Mouse (Mus musculus): Measurements from ENCODE around the gene Sirt2. TPM values are rescaled to one million over a fixed set of nuclear protein-coding genes. Genes with fewer than 3 reads are reported as not detected.

Sirt2 gene
- polyA plus RNA-seq, 1 experiment from 2014 or later, result 69.0 TPM

DNA sequence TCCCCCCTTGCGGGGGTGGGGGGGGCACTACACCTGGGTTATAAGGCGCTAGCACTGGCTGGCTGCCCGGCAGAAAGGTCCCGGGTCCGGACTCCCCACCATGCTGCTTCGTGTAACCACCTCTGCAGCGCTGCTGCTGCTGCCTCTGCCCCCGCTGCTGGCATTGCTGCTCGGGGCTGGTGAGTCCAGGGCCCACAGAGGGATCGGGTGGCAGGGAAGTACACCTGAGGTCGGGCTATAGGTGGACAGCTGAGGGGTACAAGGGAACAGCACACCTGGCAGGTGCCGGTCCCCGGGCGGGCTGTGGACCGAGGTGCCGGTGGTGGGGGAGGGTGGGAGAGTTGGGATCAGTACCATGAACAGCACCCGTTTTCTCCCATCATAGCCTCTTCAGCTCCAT, 10.5 kb upstream of the Sirt2 start, which contains the start of gene Ccer2:
Gene Ccer2, plus strand, starts transcription at position 96 of the 400 bp plus-strand sequence.
- H3K36me3 ChIP-seq (ENCODE audit: control insufficient read depth, insufficient read depth, low read length), result peaks cover 15% of the 10 kb centered on the region
- H3K4me2 ChIP-seq (ENCODE audit: low read depth, low read length), result no peak within 1 kb of the TSS
- no peak within 1 kb of the TSS for H3K27ac ChIP-seq (ENCODE audit: low read length)
- H3K27me3 ChIP-seq (ENCODE audit: control insufficient read depth, insufficient read depth, low read depth, low read length), result peaks cover 8% of the 10 kb centered on the region
- no peaks in the 10 kb centered on the region for H3K9me3 ChIP-seq (ENCODE audit: control insufficient read depth, low read length)
- no peak for ATAC-seq (ENCODE audit: low read depth)
- H3K4me3 ChIP-seq (ENCODE audit: low read length), result no peak within 1 kb of the TSS
- 1% methylated on average over 17 of the region's 17 CpGs for WGBS
- no peak within 1 kb of the TSS for H3K9ac ChIP-seq (ENCODE audit: low read length)
- H3K4me1 ChIP-seq (replicated peaks; ENCODE audit: control insufficient read depth, insufficient read depth, low read length), result peaks cover 2% of the 10 kb centered on the region; the same call in 1 of the 2 replicates

DNA sequence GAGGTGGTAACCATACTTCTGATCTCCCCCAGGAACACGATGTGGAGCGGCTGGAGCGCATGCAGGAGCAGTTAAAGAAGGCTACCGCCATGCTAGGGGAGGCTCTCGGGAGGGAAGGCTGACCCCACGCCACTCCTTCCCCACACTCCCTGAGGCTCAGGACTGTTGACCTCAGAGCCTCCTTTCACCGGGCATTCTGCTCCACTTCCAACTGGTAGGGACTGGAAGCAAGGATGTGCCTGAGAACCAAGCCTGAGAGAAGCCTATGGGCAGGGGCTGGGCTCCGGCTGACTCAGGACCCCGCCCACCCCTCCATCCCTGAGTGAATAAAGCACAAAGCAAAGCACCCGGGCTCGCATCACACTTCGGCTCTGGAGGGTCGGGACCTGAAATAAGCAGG, 7.9 kb upstream of the Sirt2 start:
- peaks cover 8% of the 10 kb centered on the region for H3K27me3 ChIP-seq (ENCODE audit: control insufficient read depth, insufficient read depth, low read depth, low read length)
- H3K4me1 ChIP-seq (replicated peaks; ENCODE audit: control insufficient read depth, insufficient read depth, low read length), result peaks cover 2% of the 10 kb centered on the region; the same call in 1 of the 2 replicates
- no peak overlapping the region for H3K4me3 ChIP-seq (ENCODE audit: low read length)
- no peak overlapping the region for H3K9ac ChIP-seq (ENCODE audit: low read length)
- H3K4me2 ChIP-seq (ENCODE audit: low read depth, low read length), result no peak overlapping the region
- no peak for ATAC-seq (ENCODE audit: low read depth)
- H3K9me3 ChIP-seq (ENCODE audit: control insufficient read depth, low read length), result no peaks in the 10 kb centered on the region
- H3K36me3 ChIP-seq (ENCODE audit: control insufficient read depth, insufficient read depth, low read length), result peaks cover 15% of the 10 kb centered on the region
- H3K27ac ChIP-seq (ENCODE audit: low read length), result no peak overlapping the region
- WGBS, result 86% methylated on average over 13 of the region's 13 CpGs

DNA sequence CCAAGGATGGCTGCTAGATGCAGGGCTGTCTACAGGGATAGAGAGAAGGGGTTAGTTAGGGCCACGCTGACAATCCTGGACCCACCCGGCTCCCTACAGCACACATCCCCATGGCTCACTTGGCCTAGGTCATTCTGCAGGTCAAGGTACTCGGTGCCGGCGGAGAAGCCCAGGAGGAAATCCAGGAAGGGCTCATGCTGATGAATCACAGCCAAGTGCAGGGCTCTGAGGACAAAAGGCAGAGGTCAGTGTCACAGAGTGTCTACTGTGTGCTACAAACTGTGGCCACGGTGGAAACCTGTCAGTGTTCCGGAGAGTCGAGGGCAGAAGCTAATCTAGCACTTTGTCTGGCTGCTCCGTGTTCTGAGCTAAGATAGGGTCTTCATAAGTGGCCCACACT, 4.6 kb upstream of the Sirt2 start:
- H3K27ac ChIP-seq (ENCODE audit: low read length), result no peak overlapping the region
- no peak overlapping the region for H3K4me2 ChIP-seq (ENCODE audit: low read depth, low read length)
- H3K9me3 ChIP-seq (ENCODE audit: control insufficient read depth, low read length), result no peaks in the 10 kb centered on the region
- ATAC-seq (ENCODE audit: low read depth), result no peak
- H3K27me3 ChIP-seq (ENCODE audit: control insufficient read depth, insufficient read depth, low read depth, low read length), result no peaks in the 10 kb centered on the region
- peaks cover 8% of the 10 kb centered on the region for H3K4me1 ChIP-seq (replicated peaks; ENCODE audit: control insufficient read depth, insufficient read depth, low read length)
- H3K4me3 ChIP-seq (ENCODE audit: low read length), result no peak overlapping the region
- H3K36me3 ChIP-seq (ENCODE audit: control insufficient read depth, insufficient read depth, low read length), result peaks cover 14% of the 10 kb centered on the region; the same call in 1 of the 2 replicates
- no peak overlapping the region for H3K9ac ChIP-seq (ENCODE audit: low read length)
- 88% methylated on average over 9 of the region's 9 CpGs for WGBS

DNA sequence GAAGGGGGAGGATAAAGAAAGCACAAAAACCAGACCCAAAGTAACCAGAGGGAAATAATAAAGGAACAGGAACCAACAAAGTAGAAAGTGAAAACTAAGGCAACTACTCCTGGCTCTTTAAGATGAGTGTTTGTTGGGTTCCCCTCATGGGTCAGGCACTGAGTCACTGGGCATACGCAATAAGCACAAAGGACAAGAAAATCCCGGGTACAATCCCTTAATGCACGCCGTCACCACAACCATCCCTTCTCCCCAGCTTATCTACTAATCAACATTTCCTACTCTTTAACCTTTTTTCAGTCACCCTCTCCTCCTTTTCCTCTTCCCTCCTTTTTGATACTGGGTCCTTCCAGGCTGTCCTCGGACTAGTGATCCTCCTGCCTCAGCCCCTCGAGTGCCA, 1.3 kb upstream of the Sirt2 start:
- no peak for ATAC-seq (ENCODE audit: low read depth)
- no peaks in the 10 kb centered on the region for H3K27me3 ChIP-seq (ENCODE audit: control insufficient read depth, insufficient read depth, low read depth, low read length)
- no peaks in the 10 kb centered on the region for H3K9me3 ChIP-seq (ENCODE audit: control insufficient read depth, low read length)
- peak overlapping the region; percentile 84 for H3K4me2 ChIP-seq (ENCODE audit: low read depth, low read length)
- WGBS, result 83% methylated on average over 6 of the region's 6 CpGs
- peaks cover 4% of the 10 kb centered on the region; the same call in 1 of the 2 replicates for H3K36me3 ChIP-seq (ENCODE audit: control insufficient read depth, insufficient read depth, low read length)
- H3K9ac ChIP-seq (ENCODE audit: low read length), result no peak overlapping the region
- peaks cover 17% of the 10 kb centered on the region for H3K4me1 ChIP-seq (replicated peaks; ENCODE audit: control insufficient read depth, insufficient read depth, low read length)
- H3K27ac ChIP-seq (ENCODE audit: low read length), result no peak overlapping the region
- H3K4me3 ChIP-seq (ENCODE audit: low read length), result peak overlapping the region; percentile 90; the same call in 1 of the 2 replicates

- Histone ChIP-seq H3K27me3 (ENCODE audit: control insufficient read depth, insufficient read depth, low read depth, low read length) (no peaks in the 10 kb centered on the region), H3K27ac (ENCODE audit: low read length) (no peak overlapping the region), H3K4me1 (replicated peaks; ENCODE audit: control insufficient read depth, insufficient read depth, low read length) (peaks cover 17% of the 10 kb centered on the region), H3K9ac (ENCODE audit: low read length) (peak overlapping the region; percentile 83), H3K4me2 (ENCODE audit: low read depth, low read length) (peak overlapping the region; percentile 65), H3K9me3 (ENCODE audit: control insufficient read depth, low read length) (no peaks in the 10 kb centered on the region), H3K4me3 (ENCODE audit: low read length) (peak overlapping the region; percentile 90), H3K36me3 (ENCODE audit: control insufficient read depth, insufficient read depth, low read length) (no peaks in the 10 kb centered on the region)
- ATAC-seq (ENCODE audit: low read depth), result no peak
- 3% methylated on average over 14 of the region's 14 CpGs for WGBS
These were observed 375 bp downstream of the Sirt2 start for GRCm38 (mm10) chr7:28766910-28767309.

- no peaks in the 10 kb centered on the region for H3K9me3 ChIP-seq (ENCODE audit: control insufficient read depth, low read length)
- H3K4me3 ChIP-seq (ENCODE audit: low read length), result peak within 1 kb of the TSS; percentile 90
- H3K27ac ChIP-seq (ENCODE audit: low read length), result no peak within 1 kb of the TSS
- H3K36me3 ChIP-seq (ENCODE audit: control insufficient read depth, insufficient read depth, low read length), result no peaks in the 10 kb centered on the region
- H3K4me1 ChIP-seq (replicated peaks; ENCODE audit: control insufficient read depth, insufficient read depth, low read length), result peaks cover 17% of the 10 kb centered on the region
- H3K27me3 ChIP-seq (ENCODE audit: control insufficient read depth, insufficient read depth, low read depth, low read length), result no peaks in the 10 kb centered on the region
- H3K4me2 ChIP-seq (ENCODE audit: low read depth, low read length), result peak within 1 kb of the TSS; percentile 84
- H3K9ac ChIP-seq (ENCODE audit: low read length), result peak within 1 kb of the TSS; percentile 83
- no peak for ATAC-seq (ENCODE audit: low read depth)
- 63% methylated on average over 7 of the region's 7 CpGs for WGBS
These were observed 979 bp downstream of the Sirt2 start, which contains the start of gene Nfkbib for GRCm38 (mm10) chr7:28767462-28767965. Gene Nfkbib, minus strand, starts transcription at chr7:28767512.

GRCm38 (mm10) chr7:28769414-28769958, 3.0 kb downstream of the Sirt2 start:
- no peaks in the 10 kb centered on the region for H3K9me3 ChIP-seq (ENCODE audit: control insufficient read depth, low read length)
- H3K9ac ChIP-seq (ENCODE audit: low read length), result no peak overlapping the region
- WGBS, result 86% methylated on average over 9 of the region's 9 CpGs
- ATAC-seq (ENCODE audit: low read depth), result no peak
- H3K4me3 ChIP-seq (ENCODE audit: low read length), result no peak overlapping the region
- H3K4me1 ChIP-seq (replicated peaks; ENCODE audit: control insufficient read depth, insufficient read depth, low read length), result peaks cover 17% of the 10 kb centered on the region
- 0 out of 2 replicates have a peak, but pooled peaks cover 3% of the 10 kb centered on the region for H3K36me3 ChIP-seq (ENCODE audit: control insufficient read depth, insufficient read depth, low read length)
- H3K27me3 ChIP-seq (ENCODE audit: control insufficient read depth, insufficient read depth, low read depth, low read length), result no peaks in the 10 kb centered on the region
- H3K27ac ChIP-seq (ENCODE audit: low read length), result no peak overlapping the region
- H3K4me2 ChIP-seq (ENCODE audit: low read depth, low read length), result no peak overlapping the region

DNA sequence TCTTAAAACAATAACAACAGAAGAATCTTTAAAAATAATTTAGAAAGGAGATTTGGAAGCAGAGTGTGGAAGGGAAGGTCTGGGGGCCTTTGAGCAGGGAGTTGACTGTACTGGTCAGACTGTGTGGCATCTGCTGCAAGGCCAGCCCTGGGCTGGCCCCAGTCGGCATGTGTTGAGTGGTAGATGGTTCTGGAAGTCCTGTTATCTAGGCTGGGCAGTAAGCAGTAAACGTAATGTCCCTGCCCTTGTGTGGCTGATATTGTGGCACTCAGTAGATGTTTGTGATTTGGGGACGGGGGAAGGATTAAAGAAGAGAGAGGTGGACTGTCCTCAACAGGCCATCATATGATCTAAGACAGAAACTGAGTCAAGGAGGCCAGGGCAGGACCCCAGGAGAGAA, 3.8 kb downstream of the Sirt2 start:
- H3K9ac ChIP-seq (ENCODE audit: low read length), result no peak overlapping the region
- no peaks in the 10 kb centered on the region for H3K27me3 ChIP-seq (ENCODE audit: control insufficient read depth, insufficient read depth, low read depth, low read length)
- no peak for ATAC-seq (ENCODE audit: low read depth)
- H3K27ac ChIP-seq (ENCODE audit: low read length), result no peak overlapping the region
- no peak overlapping the region for H3K4me3 ChIP-seq (ENCODE audit: low read length)
- H3K36me3 ChIP-seq (ENCODE audit: control insufficient read depth, insufficient read depth, low read length), result 0 out of 2 replicates have a peak, but pooled peaks cover 3% of the 10 kb centered on the region
- H3K4me1 ChIP-seq (replicated peaks; ENCODE audit: control insufficient read depth, insufficient read depth, low read length), result peaks cover 16% of the 10 kb centered on the region
- 81% methylated on average over 3 of the region's 3 CpGs for WGBS
- H3K9me3 ChIP-seq (ENCODE audit: control insufficient read depth, low read length), result no peaks in the 10 kb centered on the region
- no peak overlapping the region for H3K4me2 ChIP-seq (ENCODE audit: low read depth, low read length)

GRCm38 (mm10) chr7:28771867-28772266, 5.3 kb downstream of the Sirt2 start:
- Histone ChIP-seq H3K4me2 (ENCODE audit: low read depth, low read length) (no peak overlapping the region), H3K27me3 (ENCODE audit: control insufficient read depth, insufficient read depth, low read depth, low read length) (no peaks in the 10 kb centered on the region), H3K27ac (ENCODE audit: low read length) (no peak overlapping the region), H3K36me3 (ENCODE audit: control insufficient read depth, insufficient read depth, low read length) (0 out of 2 replicates have a peak, but pooled peaks cover 3% of the 10 kb centered on the region), H3K4me3 (ENCODE audit: low read length) (no peak overlapping the region), H3K9ac (ENCODE audit: low read length) (no peak overlapping the region), H3K4me1 (replicated peaks; ENCODE audit: control insufficient read depth, insufficient read depth, low read length) (peaks cover 9% of the 10 kb centered on the region; the same call in 1 of the 2 replicates), H3K9me3 (ENCODE audit: control insufficient read depth, low read length) (no peaks in the 10 kb centered on the region)
- no peak for ATAC-seq (ENCODE audit: low read depth)
- WGBS, result 82% methylated on average over 11 of the region's 11 CpGs
